ENCODE assay signal across 21 mouse cellular contexts in genomic region chr14:27355151-27355550, GRCm38 (mm10).
DNase-seq lines count a peak whose midpoint lies in the region; ATAC-seq and TF ChIP-seq lines count a peak whose summit lies in the region.
"Had no signal": no experiment of that assay in that cellular context is flagged by ENCODE, and none has a peak within 500 bp of the region (broad histone marks: within the 10 kb centered on the region; RNA-seq: fewer than 3 reads in every experiment).

No protein-coding gene starts in this region.

- H3K9me3 ChIP-seq in kidney, embryonic 14.5 days (ENCODE audit: control insufficient read depth, low read length), result no peaks in the 10 kb centered on the region
- H3K9me3 ChIP-seq: embryonic facial prominence, embryonic 15.5 days; forebrain, embryonic 12.5 days; heart, embryonic 15.5 days; hindbrain, embryonic 12.5 days; limb, embryonic 12.5 days; liver, embryonic 15.5 days had no signal

- H3K4me2 ChIP-seq in kidney, embryonic 14.5 days (replicated peaks; ENCODE audit: low read depth, low read length), result no peak overlapping the region
- H3K4me2 ChIP-seq: embryonic facial prominence, embryonic 15.5 days; forebrain, embryonic 12.5 days; heart, embryonic 15.5 days; hindbrain, embryonic 12.5 days; limb, embryonic 12.5 days; liver, embryonic 15.5 days had no signal

- TF ChIP-seq POLR2A in bone marrow, adult 2 months (IDR thresholded peaks at IDR 0.05; ENCODE audit: borderline replicate concordance, control insufficient read depth, low read depth, low read length), result no peak

- WGBS in bone marrow, adult 2 months, result 11% methylated on average over 6 of the region's 6 CpGs
- WGBS in kidney, embryonic 14.5 days, result 86% methylated on average over 6 of the region's 6 CpGs

- H3K27ac ChIP-seq in gastrocnemius, adult 2 months, result peak overlapping the region; percentile 38; the same call in 1 of the 2 replicates
- H3K27ac ChIP-seq in bone marrow, adult 2 months (ENCODE audit: control insufficient read depth, insufficient read depth, low read depth, low read length, poor library complexity), result peak overlapping the region; percentile 72
- no peak overlapping the region for H3K27ac ChIP-seq in kidney, embryonic 14.5 days (ENCODE audit: low read depth, low read length)
- H3K27ac ChIP-seq: embryonic facial prominence, embryonic 15.5 days; forebrain, embryonic 12.5 days; heart, embryonic 15.5 days; hindbrain, embryonic 12.5 days; kidney, postnatal 0 days; limb, embryonic 12.5 days; liver, embryonic 15.5 days had no signal

- no peak for TF ChIP-seq CTCF in gastrocnemius, adult 2 months (IDR thresholded peaks at IDR 0.05)
- no peak for TF ChIP-seq CTCF in bone marrow, adult 2 months (IDR thresholded peaks at IDR 0.05; ENCODE audit: control insufficient read depth, insufficient read depth, low read length)

- no peak overlapping the region for H3K9ac ChIP-seq in kidney, embryonic 14.5 days (ENCODE audit: low read depth, low read length)
- H3K9ac ChIP-seq: embryonic facial prominence, embryonic 15.5 days; forebrain, embryonic 12.5 days; heart, embryonic 15.5 days; hindbrain, embryonic 12.5 days; limb, embryonic 12.5 days; liver, embryonic 15.5 days had no signal

- H3K27me3 ChIP-seq in kidney, embryonic 14.5 days (ENCODE audit: control insufficient read depth, insufficient read depth, low read length), result no peaks in the 10 kb centered on the region
- H3K27me3 ChIP-seq: embryonic facial prominence, embryonic 15.5 days; forebrain, embryonic 12.5 days; heart, embryonic 15.5 days; hindbrain, embryonic 12.5 days; limb, embryonic 12.5 days; liver, embryonic 15.5 days had no signal

- peak; percentile 62 for ATAC-seq in megakaryocyte, adult 5-6 weeks (ENCODE audit: poor library complexity, severe bottlenecking)
- no peak for ATAC-seq in kidney, embryonic 14.5 days (ENCODE audit: low FRiP score, low TSS enrichment)
- ATAC-seq: intestine, embryonic 16.5 days; Patski had no signal

- peaks cover 20% of the 10 kb centered on the region for H3K4me1 ChIP-seq in bone marrow, adult 2 months (ENCODE audit: control insufficient read depth, insufficient read depth, low read length)
- H3K4me1 ChIP-seq in kidney, embryonic 14.5 days (ENCODE audit: control insufficient read depth, insufficient read depth, low read length), result peaks cover 12% of the 10 kb centered on the region
- H3K4me1 ChIP-seq: hindbrain, embryonic 12.5 days had no signal

- H3K4me3 ChIP-seq in gastrocnemius, adult 2 months, result no peak overlapping the region
- peak overlapping the region; percentile 23 for H3K4me3 ChIP-seq in bone marrow, adult 2 months (replicated peaks; ENCODE audit: control insufficient read depth, low read depth, low read length)
- H3K4me3 ChIP-seq in kidney, embryonic 14.5 days (ENCODE audit: low read length), result no peak overlapping the region
- H3K4me3 ChIP-seq: embryonic facial prominence, embryonic 15.5 days; forebrain, embryonic 12.5 days; heart, embryonic 15.5 days; hindbrain, embryonic 12.5 days; limb, embryonic 12.5 days; liver, embryonic 15.5 days had no signal

- intact Hi-C loops in gastrocnemius, adult 2 months (cut with DNase I), result no loop called here

- no peak for DNase-seq in gastrocnemius, adult 2 months
- no peak for DNase-seq in gastrocnemius, postnatal 4 days (ENCODE audit: low spot score in 2 of 2)
- DNase-seq in 416B (ENCODE audit: low read depth), result peak; percentile 65
- DNase-seq in ovary, postnatal 14 days (ENCODE audit: low spot score), result no peak
- no peak for DNase-seq in layer of hippocampus, adult 8-10 months (ENCODE audit: low spot score in 2 of 2)
- DNase-seq: cerebellum, postnatal 10 days; embryo, embryonic 11 days; lung, postnatal 36 days; midbrain, embryonic 14.5 days had no signal

- no peaks in the 10 kb centered on the region for H3K36me3 ChIP-seq in kidney, embryonic 14.5 days (ENCODE audit: control insufficient read depth, insufficient read depth, low read length)
- H3K36me3 ChIP-seq: embryonic facial prominence, embryonic 15.5 days; forebrain, embryonic 12.5 days; heart, embryonic 15.5 days; hindbrain, embryonic 12.5 days; liver, embryonic 15.5 days had no signal
